Mouse (Mus musculus) heart, embryonic 16.5 days (tissue): Measurements from ENCODE around the gene Gm20604. TPM values are rescaled to one million over a fixed set of nuclear protein-coding genes. Genes with fewer than 3 reads are reported as not detected.
A peak's percentile ranks its signal among the peaks of the same experiment; 100 is the strongest.

Experiments used
- ATAC-seq: fragments of 200-750 bp; cut with Nextera tagmentation; replicated peaks from 2 replicates; pipeline ENCODE4 v1.8.0; 2017; ENCODE audit warnings: moderate number of reproducible peaks; ENCODE audit not compliant: insufficient read depth, low FRiP score; ENCODE audit errors: extremely low read depth
- H3K27ac ChIP-seq: fragments of 300-500 bp; sonication (generic); 2 replicates; pipeline ENCODE4 v1.5.1; 2014; ENCODE audit warnings: mild to moderate bottlenecking, low read length, control low read depth, moderate library complexity
- H3K27me3 ChIP-seq: fragments of 300-500 bp; sonication (generic); 2 replicates; pipeline ENCODE4 v1.6.1; 2014; ENCODE audit warnings: low read length, mixed read lengths; ENCODE audit not compliant: control insufficient read depth, insufficient read depth
- H3K36me3 ChIP-seq: fragments of 300-500 bp; sonication (generic); 2 replicates; pipeline ENCODE4 v1.6.1; 2014; ENCODE audit not compliant: control insufficient read depth, insufficient read depth
- H3K4me1 ChIP-seq: fragments of 300-500 bp; sonication (generic); 2 replicates; pipeline ENCODE4 v1.6.1; 2014; ENCODE audit warnings: low read length, mixed read lengths; ENCODE audit not compliant: control insufficient read depth, insufficient read depth
- H3K4me2 ChIP-seq: fragments of 300-500 bp; sonication (generic); 2 replicates; pipeline ENCODE4 v1.6.1; 2014; ENCODE audit warnings: low read depth, mild to moderate bottlenecking, control low read depth, low read length
- H3K4me3 ChIP-seq: fragments of 300-500 bp; sonication (generic); 2 replicates; pipeline ENCODE4 v1.5.1; 2014; ENCODE audit warnings: mild to moderate bottlenecking, control low read depth, low read length
- H3K9ac ChIP-seq: fragments of 300-500 bp; sonication (generic); 2 replicates; pipeline ENCODE4 v1.6.1; 2014; ENCODE audit warnings: low read length, control low read depth
- H3K9me3 ChIP-seq: fragments of 300-500 bp; sonication (generic); replicated peaks from 2 replicates; pipeline ENCODE4 v1.6.1; 2016; ENCODE audit warnings: low read length; ENCODE audit not compliant: control insufficient read depth
- WGBS: fragments of 180-500 bp; shearing (Covaris S2); extraction: QIAGEN DNeasy Blood & Tissue Kit; methylation state at CpG from one replicate; pipeline ENCODE4 v1.1.7; 2014; 5-methylcytosine and 5-hydroxymethylcytosine counted together
- polyA plus RNA-seq: library from polyadenylated mRNA; unstranded; fragments of >200 nt; fragmentation: Nextera tagmentation; extraction: Ambion mirVana; gene quantifications from 2 replicates; pipeline ENCODE4 v1.2.1, GENCODE M21; 2015

The Gm20604 gene
- polyA plus RNA-seq, 1 experiment from 2014 or later: 17.4 TPM

- Histone ChIP-seq H3K27me3 (no peaks in the 10 kb centered on the region), H3K4me2 (no peak overlapping the region), H3K36me3 (no peaks in the 10 kb centered on the region), H3K4me1 (0 out of 2 replicates have a peak, but pooled peaks cover 2% of the 10 kb centered on the region), H3K4me3 (no peak overlapping the region), H3K27ac (no peak overlapping the region), H3K9ac (no peak overlapping the region), H3K9me3 (no peaks in the 10 kb centered on the region)
- ATAC-seq: no peak
- WGBS: 75% methylated on average over 10 of the region's 10 CpGs
Observed at GRCm38 (mm10) chr12:102714654-102715395, 43.6 kb downstream of the Gm20604 start.

GRCm38 (mm10) chr12:102714116-102714515 lies 44.4 kb downstream of the Gm20604 start:
- no peak overlapping the region for H3K4me3 ChIP-seq
- H3K36me3 ChIP-seq: no peaks in the 10 kb centered on the region
- ATAC-seq: no peak
- WGBS: 84% methylated on average over 2 of the region's 2 CpGs
- 0 out of 2 replicates have a peak, but pooled peaks cover 2% of the 10 kb centered on the region for H3K4me1 ChIP-seq
- no peaks in the 10 kb centered on the region for H3K9me3 ChIP-seq
- H3K27me3 ChIP-seq: no peaks in the 10 kb centered on the region
- no peak overlapping the region for H3K4me2 ChIP-seq
- H3K27ac ChIP-seq: no peak overlapping the region
- no peak overlapping the region for H3K9ac ChIP-seq

GRCm38 (mm10) chr12:102713153-102713865 lies 45.2 kb downstream of the Gm20604 start:
- 0 out of 2 replicates have a peak, but pooled peaks cover 2% of the 10 kb centered on the region for H3K4me1 ChIP-seq
- 56% methylated on average over 20 of the region's 20 CpGs for WGBS
- peak overlapping the region; percentile 24 for H3K4me2 ChIP-seq
- H3K36me3 ChIP-seq: no peaks in the 10 kb centered on the region
- no peak for ATAC-seq
- H3K4me3 ChIP-seq: no peak overlapping the region
- H3K27me3 ChIP-seq: no peaks in the 10 kb centered on the region
- no peaks in the 10 kb centered on the region for H3K9me3 ChIP-seq
- H3K9ac ChIP-seq: no peak overlapping the region
- H3K27ac ChIP-seq: no peak overlapping the region

- Histone ChIP-seq H3K4me2 (no peak overlapping the region), H3K27ac (no peak overlapping the region), H3K4me1 (peaks cover 3% of the 10 kb centered on the region; the same call in 1 of the 2 replicates), H3K27me3 (no peaks in the 10 kb centered on the region), H3K4me3 (no peak overlapping the region), H3K36me3 (no peaks in the 10 kb centered on the region), H3K9ac (no peak overlapping the region), H3K9me3 (no peaks in the 10 kb centered on the region)
- WGBS: 59% methylated on average over 4 of the region's 4 CpGs
- no peak for ATAC-seq
Observed at GRCm38 (mm10) chr12:102710851-102711375, 47.6 kb downstream of the Gm20604 start.

GRCm38 (mm10) chr12:102709896-102710295 lies 48.6 kb downstream of the Gm20604 start:
- Histone ChIP-seq H3K27me3 (no peaks in the 10 kb centered on the region), H3K4me3 (no peak overlapping the region), H3K4me1 (peaks cover 7% of the 10 kb centered on the region; the same call in 1 of the 2 replicates), H3K9ac (no peak overlapping the region), H3K36me3 (no peaks in the 10 kb centered on the region), H3K27ac (no peak overlapping the region), H3K4me2 (no peak overlapping the region), H3K9me3 (no peaks in the 10 kb centered on the region)
- no peak for ATAC-seq
- WGBS: 79% methylated on average over 5 of the region's 5 CpGs

GRCm38 (mm10) chr12:102708220-102708619 lies 50.3 kb downstream of the Gm20604 start:
- 29% methylated on average over 11 of the region's 11 CpGs for WGBS
- Histone ChIP-seq H3K27me3 (no peaks in the 10 kb centered on the region), H3K27ac (peak overlapping the region; percentile 34; the same call in 1 of the 2 replicates), H3K4me3 (peak overlapping the region; percentile 26), H3K9me3 (no peaks in the 10 kb centered on the region), H3K4me1 (peaks cover 15% of the 10 kb centered on the region), H3K9ac (peak overlapping the region; percentile 47; the same call in 1 of the 2 replicates), H3K4me2 (peak overlapping the region; percentile 58), H3K36me3 (no peaks in the 10 kb centered on the region)
- no peak for ATAC-seq

GRCm38 (mm10) chr12:102706833-102707463 lies 51.5 kb downstream of the Gm20604 start:
- Histone ChIP-seq H3K4me3 (no peak overlapping the region), H3K36me3 (no peaks in the 10 kb centered on the region), H3K4me2 (no peak overlapping the region), H3K9ac (no peak overlapping the region), H3K27me3 (no peaks in the 10 kb centered on the region), H3K4me1 (peaks cover 25% of the 10 kb centered on the region), H3K9me3 (no peaks in the 10 kb centered on the region), H3K27ac (no peak overlapping the region)
- 93% methylated on average over 10 of the region's 10 CpGs for WGBS
- no peak for ATAC-seq

- no peaks in the 10 kb centered on the region for H3K27me3 ChIP-seq
- WGBS: 68% methylated on average over 6 of the region's 6 CpGs
- H3K27ac ChIP-seq: peak overlapping the region; percentile 76
- H3K4me1 ChIP-seq: peaks cover 25% of the 10 kb centered on the region
- no peaks in the 10 kb centered on the region for H3K9me3 ChIP-seq
- no peaks in the 10 kb centered on the region for H3K36me3 ChIP-seq
- H3K4me3 ChIP-seq: no peak overlapping the region; the same call in 1 of the 2 replicates
- peak overlapping the region; percentile 86 for H3K4me2 ChIP-seq
- no peak for ATAC-seq
- H3K9ac ChIP-seq: peak overlapping the region; percentile 78; the same call in 1 of the 2 replicates
Observed at GRCm38 (mm10) chr12:102705906-102706640, 52.4 kb downstream of the Gm20604 start.
